Mouse (Mus musculus): Measurements from ENCODE around the gene Opn4.

The Opn4 gene

DNA sequence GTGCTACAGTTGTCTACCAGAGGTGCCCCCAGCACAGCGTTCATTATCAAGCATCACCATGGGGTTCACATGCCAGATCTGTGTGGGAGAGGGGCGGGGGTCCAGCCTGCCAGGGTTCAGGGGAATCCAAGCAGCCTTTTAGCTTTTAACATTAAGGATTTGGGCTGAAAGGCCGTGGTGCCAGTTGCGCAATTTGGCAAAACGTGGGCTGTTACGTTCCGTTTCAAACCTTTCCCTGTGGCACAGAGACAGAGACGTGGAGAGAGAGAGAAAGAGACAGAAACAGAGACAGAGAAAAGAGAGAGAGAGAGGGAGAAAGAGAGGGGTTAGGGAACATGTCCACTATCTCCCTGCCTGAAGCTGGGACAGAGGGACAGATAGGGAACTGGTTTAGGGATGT, 38.3 kb downstream of the Opn4 start:
- no peak for DNase-seq

DNA sequence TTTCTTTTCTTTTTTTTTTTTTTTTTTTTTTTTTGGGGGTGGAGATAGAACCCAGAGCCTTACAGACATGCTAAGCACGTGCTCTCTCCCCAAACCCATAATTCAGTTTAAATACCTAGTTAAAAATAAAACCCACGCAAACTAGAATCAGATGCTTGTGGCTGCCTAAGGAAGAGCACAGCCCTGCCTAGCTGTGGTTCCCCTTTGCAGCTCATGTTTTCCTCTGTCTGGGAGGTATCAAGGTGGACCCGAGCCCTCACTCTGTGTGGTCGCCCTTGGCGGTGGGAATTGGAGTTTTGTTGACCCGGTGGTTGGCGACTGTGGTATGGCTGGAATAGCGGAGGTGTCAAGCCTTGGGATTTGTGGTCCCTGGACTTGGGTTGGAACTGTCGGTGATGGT, 41.0 kb downstream of the Opn4 start:
- no peak for DNase-seq

DNA sequence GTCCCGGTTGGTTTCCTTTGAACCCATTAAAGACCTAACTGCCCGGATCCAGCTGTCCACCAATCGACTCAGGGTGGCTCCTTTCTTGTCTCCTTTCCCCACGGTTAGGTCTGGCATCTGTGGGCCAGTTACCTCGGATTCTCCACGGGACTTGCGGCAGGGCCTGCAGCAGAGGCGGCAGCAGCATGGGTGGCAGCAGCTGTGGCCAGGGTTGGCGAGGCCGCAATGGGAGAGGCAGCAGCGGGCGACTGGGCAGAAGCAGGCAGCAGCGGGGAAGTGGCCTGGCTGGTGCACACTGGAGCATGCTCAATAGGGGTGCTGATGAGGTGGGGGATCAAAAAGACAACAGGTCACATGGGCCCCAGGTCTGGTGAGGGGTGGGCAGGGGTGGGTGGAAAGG, 44.7 kb downstream of the Opn4 start:
- no peak for DNase-seq

DNA sequence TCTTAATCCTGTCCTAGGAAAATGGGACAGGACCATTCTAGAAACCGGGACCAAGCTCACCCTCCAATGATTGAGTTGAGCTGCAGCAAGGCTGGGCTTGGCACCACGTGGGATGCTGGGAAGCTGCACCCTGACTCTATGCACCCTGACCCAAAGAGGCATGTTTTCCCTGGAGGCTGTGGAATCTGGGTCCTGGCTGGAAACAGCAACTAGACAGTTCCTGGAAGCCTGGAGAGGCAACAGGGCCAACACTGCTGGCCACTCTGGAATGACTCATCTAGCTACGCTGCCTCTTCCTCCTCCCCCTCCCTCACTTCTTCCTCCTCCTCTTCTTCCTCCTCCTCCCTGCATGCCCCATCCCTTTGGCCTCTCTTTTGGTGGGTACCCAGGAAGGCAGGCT, 45.9 kb downstream of the Opn4 start:
- DNase-seq: no peak

DNA sequence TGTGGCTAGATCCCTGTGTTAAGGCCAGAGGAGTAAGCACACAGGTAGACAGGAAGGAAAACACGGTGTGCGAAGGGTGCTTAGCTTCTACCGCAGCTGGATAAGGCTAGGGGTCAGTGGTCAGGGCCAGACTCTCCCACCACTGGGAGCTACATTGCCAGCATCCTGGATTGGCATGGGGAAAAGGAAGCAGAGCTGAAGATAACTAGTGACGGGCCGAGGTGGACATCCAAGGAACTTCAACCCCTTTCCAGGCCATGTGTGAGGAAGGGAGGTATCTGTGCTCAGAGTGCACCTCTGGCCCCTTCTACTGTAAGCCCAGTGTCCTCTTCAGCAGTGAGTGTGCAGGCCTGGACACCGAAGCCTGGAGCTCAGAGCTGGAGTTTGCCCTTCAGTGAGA, 46.5 kb downstream of the Opn4 start:
- no peak for DNase-seq

DNA sequence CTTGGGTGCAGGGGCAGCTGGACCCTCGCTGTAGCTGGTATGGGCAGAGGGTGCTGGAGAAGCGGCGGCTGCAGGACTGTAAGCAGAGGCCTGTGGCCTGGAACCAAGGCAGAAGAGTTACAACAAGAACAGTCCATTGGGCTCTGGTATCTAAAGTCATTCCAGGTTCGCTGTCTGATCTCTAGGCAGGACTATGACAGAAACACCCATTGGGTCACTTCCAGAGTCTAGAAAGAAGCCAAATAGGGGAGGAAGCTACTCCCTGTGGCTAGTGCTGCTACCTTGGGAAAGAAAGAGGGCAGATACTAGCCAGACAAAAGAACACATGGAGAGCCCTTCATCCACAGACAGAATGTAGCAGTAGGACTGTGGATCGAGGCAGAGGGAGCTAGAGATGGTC, 47.7 kb downstream of the Opn4 start:
- DNase-seq: no peak

DNA sequence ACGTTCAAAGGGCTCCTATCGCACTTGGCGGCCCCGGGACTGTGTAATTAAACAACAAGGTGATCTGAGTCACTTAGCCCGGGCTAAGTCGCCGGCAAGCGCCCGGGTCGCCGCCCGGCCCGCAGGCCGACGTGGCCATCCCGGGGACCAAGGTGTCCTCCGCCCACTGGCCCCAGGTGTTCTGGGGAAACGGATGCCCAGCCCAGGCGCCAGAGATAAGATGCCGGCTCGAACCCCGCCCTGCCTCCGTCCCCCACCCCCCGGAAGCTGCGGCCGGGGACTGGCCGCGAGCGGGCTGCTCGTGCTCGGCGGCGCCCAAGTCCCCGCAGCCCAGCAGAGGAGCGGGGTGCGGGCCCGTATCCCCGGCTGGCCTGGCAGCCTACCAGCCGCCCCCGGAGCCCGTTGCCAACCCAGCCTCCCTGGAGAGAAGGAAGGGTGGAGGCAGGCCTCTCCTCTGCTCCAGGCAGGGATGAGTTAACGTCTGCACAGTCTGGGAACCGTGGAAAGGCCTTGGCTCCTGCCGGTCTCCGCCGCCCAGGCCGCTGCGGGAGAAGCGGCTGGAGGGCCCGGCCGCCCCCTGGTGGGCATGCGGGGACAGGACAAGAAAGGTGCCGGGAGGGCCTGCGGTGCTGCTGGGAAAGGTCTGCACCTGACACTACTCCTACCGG, 50.8 kb downstream of the Opn4 start:
- DNase-seq: peak; percentile 86

DNA sequence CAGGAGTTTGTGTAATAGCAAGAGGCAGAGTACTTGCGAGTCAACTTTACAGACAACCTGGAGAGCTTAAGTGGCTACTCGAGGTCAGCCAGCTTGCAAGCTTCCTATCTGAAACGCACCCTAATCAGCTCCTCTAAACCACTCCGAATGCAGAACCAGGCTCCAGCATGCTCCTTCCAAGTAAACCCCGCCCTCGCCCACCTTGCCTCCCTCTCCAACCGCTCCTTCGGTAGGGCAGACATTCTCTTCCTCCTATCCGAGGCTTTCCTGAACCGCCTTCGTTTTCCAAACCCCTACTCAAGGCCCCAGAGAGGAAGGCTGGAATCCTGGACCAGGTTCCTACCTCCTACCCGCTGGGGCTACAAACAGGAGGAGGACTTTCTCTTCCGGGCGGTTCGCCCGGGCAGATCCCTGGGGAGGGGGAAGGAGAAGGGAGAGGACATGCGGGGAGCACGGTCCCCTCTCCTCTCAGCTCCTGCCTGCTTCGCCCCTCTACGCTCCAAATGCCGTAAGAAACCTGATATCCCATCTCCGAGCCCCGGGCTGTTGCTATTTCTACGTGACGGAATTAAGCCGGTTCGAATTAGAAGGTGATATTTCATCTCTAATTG, 51.4 kb downstream of the Opn4 start:
- peak; percentile 74 for DNase-seq

DNA sequence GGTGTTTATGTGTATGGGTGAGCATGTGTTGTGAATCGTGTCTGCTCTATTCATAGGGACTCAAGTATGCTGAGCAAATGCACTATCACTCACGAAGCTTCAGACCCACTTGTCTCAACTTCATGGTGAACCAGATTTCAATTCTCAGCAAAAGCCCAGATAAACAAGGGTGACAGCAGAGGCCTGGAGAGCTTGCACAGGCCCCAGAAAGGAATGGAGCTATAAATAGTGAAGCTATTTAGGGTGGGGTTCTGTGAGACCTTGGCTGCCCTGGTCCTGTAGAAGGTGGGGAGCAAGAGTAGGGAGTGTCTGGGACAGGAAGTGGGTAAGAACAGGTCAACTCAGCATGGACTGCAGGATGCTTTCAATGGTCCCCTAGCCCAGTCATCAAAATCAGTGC, 55.4 kb downstream of the Opn4 start:
- no peak for DNase-seq

DNA sequence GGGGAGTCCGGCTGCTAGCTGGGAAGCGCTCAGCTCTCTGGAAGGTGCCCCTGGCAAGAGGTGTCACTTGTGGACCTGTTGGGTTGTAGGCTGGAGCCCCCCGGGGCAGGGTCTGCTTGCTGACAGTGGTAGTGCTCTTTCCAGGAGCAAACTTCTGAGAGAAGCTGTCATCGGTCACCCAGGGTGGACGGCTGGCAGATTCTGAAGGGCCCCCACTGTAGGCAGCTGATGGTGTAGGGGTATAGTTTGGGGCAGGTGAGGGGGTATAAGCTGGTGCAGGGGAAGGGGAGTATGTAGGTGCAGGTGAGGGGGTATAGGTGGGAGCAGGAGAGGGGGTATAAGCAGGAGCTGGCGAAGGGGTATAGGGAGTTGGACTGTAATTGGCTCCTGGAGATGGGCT, 55.9 kb downstream of the Opn4 start:
- no peak for DNase-seq

DNA sequence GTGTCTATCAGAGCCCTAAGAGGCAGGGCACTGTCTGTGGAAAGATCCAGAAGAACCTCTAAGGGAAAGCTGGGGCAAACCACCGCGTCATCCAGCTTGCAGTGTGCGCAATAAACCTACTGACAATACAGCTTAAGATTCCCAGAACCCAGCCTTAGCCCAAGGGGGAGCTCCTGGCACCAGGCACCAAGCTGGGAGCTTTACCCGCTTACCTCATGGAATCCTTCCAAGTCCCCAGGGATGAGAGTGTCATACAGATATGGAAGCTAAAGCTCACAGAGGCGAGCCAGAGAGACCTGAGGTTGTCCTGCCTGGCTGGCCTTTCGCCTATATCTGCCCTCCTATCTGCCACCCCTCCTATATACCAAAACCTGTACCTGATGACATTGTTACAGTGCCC, 56.3 kb downstream of the Opn4 start:
- DNase-seq: no peak

DNA sequence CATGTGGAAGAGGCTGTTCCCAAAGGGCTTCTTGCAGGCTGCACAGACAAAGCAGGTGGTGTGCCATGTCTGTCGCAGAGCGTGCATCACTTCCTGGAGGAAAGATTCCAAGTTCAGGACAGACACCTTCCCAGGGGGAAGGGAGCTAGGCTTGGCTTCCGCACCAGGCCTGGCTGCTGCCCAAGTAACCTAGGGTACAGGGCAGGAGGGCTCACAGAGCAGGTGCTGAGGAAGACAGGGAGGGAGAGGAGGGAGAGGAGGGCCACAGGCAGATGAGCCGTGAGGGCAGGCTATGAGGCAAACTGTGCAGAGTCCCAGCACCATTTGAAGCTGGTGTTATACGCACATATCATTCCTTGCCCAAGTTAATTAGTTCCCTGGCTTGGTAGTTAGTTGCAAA, 58.0 kb downstream of the Opn4 start:
- DNase-seq: no peak

DNA sequence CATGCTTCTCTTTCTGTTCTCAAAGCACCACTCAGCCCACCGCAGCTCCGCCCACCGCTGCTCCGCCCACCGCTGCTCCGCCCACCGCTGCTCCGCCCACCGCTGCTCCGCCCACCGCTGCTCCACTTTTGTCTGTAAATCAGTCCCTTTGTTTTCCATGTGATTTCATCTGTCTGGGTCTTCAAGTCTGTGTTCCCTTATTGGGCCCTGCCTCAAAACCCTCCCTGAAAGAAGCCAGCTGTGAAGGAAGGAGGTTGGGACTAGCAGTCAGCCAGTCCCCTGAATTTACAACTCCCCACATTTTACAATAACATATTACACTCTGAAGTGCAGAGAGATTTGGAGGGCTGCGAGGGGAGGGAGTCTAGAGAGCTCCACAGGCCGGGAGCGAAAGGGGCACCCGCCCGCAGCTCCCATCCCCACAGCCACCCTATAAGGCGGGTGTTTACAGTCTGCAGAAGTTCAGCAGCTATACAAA, 59.2 kb downstream of the Opn4 start:
- DNase-seq: no peak
